Mouse (Mus musculus) hindbrain, postnatal 0 days (tissue): ENCODE data around the gene Ormdl3. TPM values are rescaled to one million over a fixed set of nuclear protein-coding genes. Genes with fewer than 3 reads are reported as not detected.

ENCODE experiments used
- ATAC-seq: fragments of 200-750 bp; cut with Nextera tagmentation; 2 replicates; pipeline ENCODE4 v1.8.0; 2017; ENCODE audit warnings: mild to moderate bottlenecking, moderate TSS enrichment, moderate library complexity
- DNase-seq: peaks from one replicate; pipeline ENCODE4 v3.0.0-alpha.2; 2015; ENCODE audit warnings: low spot score
- H3K27ac ChIP-seq: fragments of 300-500 bp; sonication (generic); 2 replicates; pipeline ENCODE4 v1.5.1; 2014; ENCODE audit warnings: mild to moderate bottlenecking
- H3K27me3 ChIP-seq: fragments of 300-500 bp; sonication (generic); 2 replicates; pipeline ENCODE4 v1.6.1; 2014; ENCODE audit warnings: low read length, mixed read lengths; ENCODE audit not compliant: insufficient read depth
- H3K36me3 ChIP-seq: fragments of 300-500 bp; sonication (generic); 2 replicates; pipeline ENCODE4 v1.6.1; 2014; ENCODE audit warnings: low read length, mixed read lengths; ENCODE audit not compliant: insufficient read depth
- H3K4me1 ChIP-seq: fragments of 300-500 bp; sonication (generic); 2 replicates; pipeline ENCODE4 v1.6.1; 2014; ENCODE audit warnings: antibody characterized with exemption, low read length, mixed read lengths; ENCODE audit not compliant: insufficient read depth
- H3K4me2 ChIP-seq: fragments of 300-500 bp; sonication (generic); 2 replicates; pipeline ENCODE4 v1.6.1; 2014; ENCODE audit warnings: low read depth, mild to moderate bottlenecking, low read length, moderate library complexity, mixed read lengths
- H3K4me3 ChIP-seq: fragments of 300-500 bp; sonication (generic); 2 replicates; pipeline ENCODE4 v1.5.1; 2014; ENCODE audit warnings: low read length
- H3K9ac ChIP-seq: fragments of 300-500 bp; sonication (generic); replicated peaks from 2 replicates; pipeline ENCODE4 v1.6.1; 2014; ENCODE audit warnings: mild to moderate bottlenecking, low read length, moderate library complexity, mixed read lengths
- H3K9me3 ChIP-seq: fragments of 300-500 bp; sonication (generic); 2 replicates; pipeline ENCODE4 v1.6.1; 2016; ENCODE audit warnings: low read length, mixed read lengths
- CTCF ChIP-seq: IDR thresholded peaks from 2 replicates; pipeline ENCODE4 v1.5.1; 2016; ENCODE audit warnings: antibody characterized with exemption, control low read depth, low read depth
- WGBS: fragments of 180-500 bp; shearing (Covaris S2); extraction: QIAGEN DNeasy Blood & Tissue Kit; methylation state at CpG from one replicate; pipeline ENCODE4 v1.1.7; 2014; 5-methylcytosine and 5-hydroxymethylcytosine counted together
- polyA plus RNA-seq: library from polyadenylated mRNA; unstranded; fragments of >200 nt; fragmentation: Nextera tagmentation; extraction: Ambion mirVana; gene quantifications from 2 replicates; pipeline ENCODE4 v1.2.1, GENCODE M21; 2015
- total RNA-seq: library from RNA; depleted of rRNA; stranded (reverse); fragments of >200 nt; gene quantifications from 2 replicates; pipeline ENCODE4 v1.2.3, GENCODE M21; 2014

Ormdl3 gene
- total and polyA plus RNA-seq, 2 experiments from 2014 or later = 100 to 103 TPM

DNA sequence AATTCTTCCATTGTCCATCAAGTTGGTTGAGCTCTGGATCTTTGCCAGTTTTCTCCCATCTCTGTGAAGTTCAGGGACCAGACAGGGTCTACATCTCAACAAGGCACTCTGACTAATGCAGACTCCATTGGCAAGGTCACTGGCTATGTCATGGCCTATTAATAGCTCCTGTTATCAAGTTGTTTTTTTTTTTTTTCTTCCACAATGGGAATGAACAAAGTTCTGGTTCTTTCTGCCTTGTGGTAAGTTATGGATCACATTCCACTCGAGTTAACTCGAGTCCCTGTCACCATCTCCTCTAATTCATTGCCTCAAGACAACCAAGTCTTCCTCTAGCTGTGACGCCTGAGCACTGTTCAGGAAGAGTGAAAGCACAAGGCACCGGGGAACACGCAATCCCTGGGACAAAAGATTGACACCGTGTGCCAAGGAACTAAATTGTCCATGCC is 1.7 kb upstream of the Ormdl3 start:
- Histone ChIP-seq H3K9me3 (no peaks in the 10 kb centered on the region), H3K36me3 (no peaks in the 10 kb centered on the region), H3K4me3 (no peak overlapping the region), H3K4me2 (peak overlapping the region; percentile 96; the same call in 1 of the 2 replicates), H3K9ac (no peak overlapping the region), H3K4me1 (peaks cover 31% of the 10 kb centered on the region), H3K27me3 (no peaks in the 10 kb centered on the region), H3K27ac (no peak overlapping the region)
- 59% methylated on average over 6 of the region's 6 CpGs for WGBS
- ATAC-seq = no peak
- no peak for TF ChIP-seq CTCF
- peak; percentile 20 for DNase-seq

DNA sequence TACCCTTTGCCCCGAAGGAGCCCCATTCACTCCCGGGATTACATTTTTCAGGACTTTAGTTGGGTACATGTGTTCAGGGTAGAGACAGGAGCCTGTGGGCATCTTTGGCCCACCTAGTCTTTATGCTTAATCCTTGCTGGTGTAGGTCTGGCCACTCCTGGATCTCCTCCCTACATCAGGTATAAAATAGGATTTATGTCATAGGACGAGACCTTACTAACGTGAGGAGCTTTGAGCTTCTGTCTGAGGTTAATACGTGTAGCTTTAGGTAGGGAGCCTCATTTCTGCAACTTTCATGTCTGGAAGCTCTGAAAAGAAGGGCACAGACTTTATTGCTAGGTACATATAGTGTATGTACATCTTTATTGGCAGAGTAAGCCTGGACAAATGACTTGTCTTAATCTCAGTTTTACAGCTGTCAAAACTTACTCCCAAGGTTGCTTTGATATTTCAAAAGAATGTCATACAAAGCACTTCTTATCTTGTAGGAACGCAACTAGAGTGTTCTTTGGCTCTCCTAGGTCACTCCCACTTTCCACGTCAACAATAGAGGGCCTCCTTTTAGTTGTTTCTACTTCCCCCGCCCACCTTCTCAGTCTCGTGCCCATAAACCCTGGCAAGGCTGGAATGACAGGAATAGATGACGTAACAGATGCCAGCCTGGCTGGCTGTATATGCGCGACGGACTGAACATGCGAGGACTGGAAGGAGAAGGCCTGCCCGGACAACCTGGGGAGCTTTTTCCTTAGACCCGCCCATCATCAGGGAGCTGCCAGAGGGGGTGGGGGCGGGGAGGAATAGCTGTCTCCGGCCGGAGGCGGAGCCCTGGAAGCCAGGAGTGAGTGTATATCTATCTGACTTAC is 747 bp upstream of the Ormdl3 start:
- H3K27ac ChIP-seq = peak overlapping the region; percentile 67
- TF ChIP-seq CTCF = no peak
- ATAC-seq = peak; percentile 65; the same call in 1 of the 2 replicates

DNA sequence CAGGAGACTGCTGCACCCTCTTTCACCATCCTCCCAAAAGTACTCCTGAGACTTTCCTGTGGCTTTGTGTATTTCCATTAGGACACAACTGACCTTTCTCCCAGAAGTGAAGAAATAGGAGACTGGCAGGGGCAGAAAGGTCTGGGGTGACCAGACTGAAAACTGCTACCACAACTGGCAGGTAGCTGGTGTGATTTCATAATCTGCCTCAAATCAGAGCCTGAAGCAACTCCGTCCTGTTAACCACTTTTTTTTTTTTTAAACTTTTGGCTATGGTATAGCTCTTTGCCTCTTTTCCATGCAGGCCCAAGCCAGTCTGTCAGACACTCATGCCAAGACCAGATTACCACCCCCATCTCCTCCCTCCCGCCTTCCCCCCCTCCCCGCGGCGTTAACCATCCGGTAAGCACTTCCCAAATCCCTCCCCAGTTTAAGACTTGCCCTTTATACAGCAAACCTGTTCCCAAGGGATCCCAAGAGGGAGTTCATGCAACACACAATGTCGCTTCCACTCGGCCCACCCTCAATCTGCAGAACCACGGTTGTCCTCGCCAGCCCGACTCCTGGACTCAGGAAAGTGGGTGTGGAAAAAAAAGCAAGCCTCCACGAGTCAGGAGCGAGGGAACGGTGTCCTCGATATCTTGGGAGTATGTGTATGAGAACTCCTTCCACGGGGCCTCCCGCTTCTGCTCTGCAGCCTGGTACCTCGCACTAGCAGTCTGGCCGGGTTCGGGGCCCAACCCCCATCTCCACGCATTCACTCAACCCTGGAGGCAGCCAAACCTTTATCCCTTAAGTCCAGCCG is 879 bp downstream of the Ormdl3 start:
- peaks cover 31% of the 10 kb centered on the region for H3K4me1 ChIP-seq
- peaks cover 16% of the 10 kb centered on the region; the same call in 1 of the 2 replicates for H3K36me3 ChIP-seq
- H3K27ac ChIP-seq = peak overlapping the region; percentile 84
- WGBS = 2% methylated on average over 22 of the region's 22 CpGs
- no peaks in the 10 kb centered on the region for H3K27me3 ChIP-seq
- H3K4me2 ChIP-seq = peak overlapping the region; percentile 96
- ATAC-seq (peak; percentile 42), DNase-seq (peak; percentile 48)
- H3K4me3 ChIP-seq = peak overlapping the region; percentile 90
- no peaks in the 10 kb centered on the region for H3K9me3 ChIP-seq
- TF ChIP-seq CTCF = no peak
- peak overlapping the region; percentile 83 for H3K9ac ChIP-seq

More for the DNA sequence above, 747 bp upstream of the Ormdl3 start:
- Histone ChIP-seq H3K27me3 (no peaks in the 10 kb centered on the region), H3K4me1 (peaks cover 31% of the 10 kb centered on the region), H3K9ac (peak overlapping the region; percentile 83; the same call in 1 of the 2 replicates), H3K9me3 (no peaks in the 10 kb centered on the region), H3K4me3 (peak overlapping the region; percentile 90), H3K4me2 (peak overlapping the region; percentile 96), H3K36me3 (peaks cover 6% of the 10 kb centered on the region; the same call in 1 of the 2 replicates)
- WGBS = 6% methylated on average over 20 of the region's 20 CpGs
- peak; percentile 78 for DNase-seq

DNA sequence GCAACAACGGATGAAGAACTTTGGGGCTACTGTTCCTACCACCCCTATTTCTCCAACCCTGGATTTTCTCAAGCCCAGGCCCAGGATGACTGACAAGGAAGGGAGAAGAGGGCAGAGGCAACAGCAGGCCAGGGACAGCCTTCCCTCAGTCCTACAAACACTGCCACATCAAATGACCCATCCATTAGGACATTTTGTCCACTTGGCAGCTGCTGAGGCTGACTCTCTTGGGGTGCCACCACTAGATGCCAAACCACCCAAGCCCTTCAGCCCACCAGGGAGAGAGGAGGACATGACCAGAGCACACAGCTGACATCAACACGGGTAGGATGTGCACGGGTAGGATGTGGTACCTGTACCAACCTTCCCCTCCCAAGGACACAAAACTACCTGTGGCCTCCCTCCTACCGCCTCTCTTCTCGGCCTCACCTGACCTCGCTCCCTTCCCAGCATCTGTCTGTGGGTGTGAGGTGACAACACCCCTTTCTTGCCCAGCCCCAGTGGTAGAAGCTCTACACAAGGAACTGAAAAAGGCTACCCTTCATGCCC is 2.5 kb downstream of the Ormdl3 start:
- ATAC-seq = no peak
- Histone ChIP-seq H3K4me3 (no peak overlapping the region), H3K27me3 (no peaks in the 10 kb centered on the region), H3K4me2 (no peak overlapping the region), H3K27ac (no peak overlapping the region), H3K36me3 (peaks cover 16% of the 10 kb centered on the region; the same call in 1 of the 2 replicates), H3K9ac (no peak overlapping the region), H3K4me1 (peaks cover 31% of the 10 kb centered on the region), H3K9me3 (no peaks in the 10 kb centered on the region)
- WGBS = 90% methylated on average over 6 of the region's 6 CpGs
- DNase-seq = no peak
- no peak for TF ChIP-seq CTCF

DNA sequence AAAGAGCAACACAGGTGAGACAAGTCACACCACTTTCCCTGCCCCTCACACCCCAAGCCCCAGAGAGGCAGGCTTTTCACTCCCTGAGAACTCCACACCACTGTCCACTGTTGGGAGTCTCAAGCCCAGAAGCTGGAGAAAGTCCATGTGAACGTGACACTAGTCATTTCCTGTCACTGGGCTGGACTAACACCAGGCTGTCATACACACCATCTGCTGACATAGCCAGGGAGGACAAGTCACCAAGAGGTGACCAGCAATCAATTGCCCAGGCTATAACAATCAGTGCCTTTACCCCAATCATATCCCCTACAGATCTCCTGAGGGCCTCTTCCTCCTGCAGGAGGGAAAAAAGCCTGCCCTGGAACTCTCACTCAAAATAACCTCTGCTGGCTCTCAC is 3.0 kb downstream of the Ormdl3 start:
- Histone ChIP-seq H3K4me3 (no peak overlapping the region), H3K27ac (no peak overlapping the region), H3K9me3 (no peaks in the 10 kb centered on the region), H3K27me3 (no peaks in the 10 kb centered on the region), H3K9ac (no peak overlapping the region), H3K4me1 (peaks cover 31% of the 10 kb centered on the region), H3K4me2 (no peak overlapping the region), H3K36me3 (peaks cover 16% of the 10 kb centered on the region; the same call in 1 of the 2 replicates)
- ATAC-seq (no peak), DNase-seq (no peak)
- WGBS = 70% methylated on average over 1 of the region's 1 CpGs
- no peak for TF ChIP-seq CTCF

DNA sequence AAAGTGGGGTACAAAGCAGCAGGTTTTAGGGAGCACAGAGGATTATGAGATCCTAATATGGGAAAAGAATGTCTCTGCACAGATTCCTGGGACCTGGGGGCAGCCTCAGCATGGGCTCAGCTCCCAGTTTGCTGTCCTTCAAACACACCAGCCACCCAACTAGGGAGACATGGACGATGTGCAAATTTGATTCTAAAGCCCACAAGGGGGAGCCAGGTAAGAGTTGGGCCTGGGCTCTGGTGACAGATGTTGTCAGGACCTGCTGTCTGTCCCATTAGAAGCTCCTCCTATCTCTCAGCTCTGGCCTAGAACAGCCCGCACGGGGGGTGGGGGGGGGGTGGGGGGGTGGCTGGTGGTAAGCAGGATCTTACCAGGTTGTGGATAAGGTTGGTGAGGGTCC is 3.6 kb downstream of the Ormdl3 start:
- H3K36me3 ChIP-seq = peaks cover 16% of the 10 kb centered on the region; the same call in 1 of the 2 replicates
- ATAC-seq (no peak), DNase-seq (no peak)
- H3K27ac ChIP-seq = no peak overlapping the region
- TF ChIP-seq CTCF = no peak
- no peak overlapping the region for H3K4me2 ChIP-seq
- H3K9ac ChIP-seq = no peak overlapping the region
- WGBS = 43% methylated on average over 3 of the region's 3 CpGs
- H3K4me3 ChIP-seq = no peak overlapping the region
- peaks cover 28% of the 10 kb centered on the region for H3K4me1 ChIP-seq
- H3K27me3 ChIP-seq = no peaks in the 10 kb centered on the region
- H3K9me3 ChIP-seq = no peaks in the 10 kb centered on the region
